Mouse (Mus musculus) heart, postnatal 0 days (tissue): ENCODE results near the gene Cnnm4. TPM values are rescaled to one million over a fixed set of nuclear protein-coding genes. Genes with fewer than 3 reads are reported as not detected.

Experiments used
- ATAC-seq: fragments of 200-750 bp; cut with Nextera tagmentation; 2 replicates; pipeline ENCODE4 v1.8.0; 2017; ENCODE audit warnings: low read depth, moderate number of reproducible peaks, moderate library complexity; ENCODE audit not compliant: insufficient read depth
- DNase-seq: peaks from one replicate; pipeline ENCODE4 v3.0.0-alpha.2; 2016; ENCODE audit warnings: low spot score
- H3K27ac ChIP-seq: fragments of 300-500 bp; sonication (generic); 2 replicates; pipeline ENCODE4 v1.5.1; 2014; ENCODE audit warnings: low read depth, mild to moderate bottlenecking
- H3K27me3 ChIP-seq: fragments of 300-500 bp; sonication (generic); 2 replicates; pipeline ENCODE4 v1.6.1; 2014; ENCODE audit warnings: low read length, mixed read lengths; ENCODE audit not compliant: control insufficient read depth, insufficient read depth
- H3K36me3 ChIP-seq: fragments of 300-500 bp; sonication (generic); replicated peaks from 2 replicates; pipeline ENCODE4 v1.6.1; 2014; ENCODE audit warnings: low read length, mixed read lengths; ENCODE audit not compliant: control insufficient read depth, insufficient read depth
- H3K4me1 ChIP-seq: fragments of 300-500 bp; sonication (generic); 2 replicates; pipeline ENCODE4 v1.6.1; 2014; ENCODE audit warnings: antibody characterized with exemption; ENCODE audit not compliant: control insufficient read depth, insufficient read depth
- H3K4me2 ChIP-seq: fragments of 300-500 bp; sonication (generic); 2 replicates; pipeline ENCODE4 v1.6.1; 2014; ENCODE audit warnings: low read depth, mild to moderate bottlenecking, low read length, moderate library complexity
- H3K4me3 ChIP-seq: fragments of 300-500 bp; sonication (generic); 2 replicates; pipeline ENCODE4 v1.5.1; 2014; ENCODE audit warnings: low read depth, low read length
- H3K9ac ChIP-seq: fragments of 300-500 bp; sonication (generic); replicated peaks from 2 replicates; pipeline ENCODE4 v1.6.1; 2014; ENCODE audit warnings: low read depth, low read length, mixed read lengths
- H3K9me3 ChIP-seq: fragments of 300-500 bp; sonication (generic); replicated peaks from 2 replicates; pipeline ENCODE4 v1.6.1; 2016; ENCODE audit warnings: low read length; ENCODE audit not compliant: control insufficient read depth
- CTCF ChIP-seq: IDR thresholded peaks from 2 replicates; pipeline ENCODE4 v1.5.1; 2016; ENCODE audit warnings: antibody characterized with exemption, control low read depth, low read depth
- EP300 ChIP-seq: IDR thresholded peaks from 2 replicates; pipeline ENCODE4 v1.6.1; 2016; ENCODE audit warnings: antibody characterized with exemption, low read depth
- WGBS: fragments of 180-500 bp; shearing (Covaris S2); extraction: QIAGEN DNeasy Blood & Tissue Kit; methylation state at CpG from one replicate; pipeline ENCODE4 v1.1.7; 2014; 5-methylcytosine and 5-hydroxymethylcytosine counted together
- polyA plus RNA-seq: library from polyadenylated mRNA; unstranded; fragments of >200 nt; fragmentation: Nextera tagmentation; extraction: Ambion mirVana; gene quantifications from 2 replicates; pipeline ENCODE4 v1.2.1, GENCODE M21; 2015
- total RNA-seq: library from RNA; depleted of rRNA; stranded (reverse); fragments of >200 nt; gene quantifications from 2 replicates; pipeline ENCODE4 v1.2.3, GENCODE M21; 2014; ENCODE audit warnings: low replicate concordance

Gene Cnnm4
- total and polyA plus RNA-seq, 2 experiments from 2014 or later: 3.6 to 5.2 TPM

GRCm38 (mm10) chr1:36474646-36475045 is 3.2 kb downstream of the Cnnm4 start:
- no peak for TF ChIP-seq CTCF
- TF ChIP-seq EP300: no peak
- ATAC-seq (no peak), DNase-seq (no peak)
- WGBS: 62% methylated on average over 3 of the region's 3 CpGs
- H3K9ac ChIP-seq: no peak overlapping the region
- H3K27ac ChIP-seq: no peak overlapping the region
- no peaks in the 10 kb centered on the region for H3K27me3 ChIP-seq
- no peak overlapping the region for H3K4me3 ChIP-seq
- no peaks in the 10 kb centered on the region for H3K36me3 ChIP-seq
- peaks cover 39% of the 10 kb centered on the region for H3K4me1 ChIP-seq
- H3K9me3 ChIP-seq: no peaks in the 10 kb centered on the region
- H3K4me2 ChIP-seq: peak overlapping the region; percentile 89

GRCm38 (mm10) chr1:36475480-36476110 is 4.2 kb downstream of the Cnnm4 start:
- H3K27me3 ChIP-seq: no peaks in the 10 kb centered on the region
- peak overlapping the region; percentile 2; the same call in 1 of the 2 replicates for H3K4me2 ChIP-seq
- TF ChIP-seq CTCF (no peak), EP300 (no peak)
- no peak overlapping the region for H3K27ac ChIP-seq
- H3K9me3 ChIP-seq: no peaks in the 10 kb centered on the region
- DNase-seq: no peak
- no peak overlapping the region for H3K9ac ChIP-seq
- no peaks in the 10 kb centered on the region for H3K36me3 ChIP-seq
- no peak for ATAC-seq
- 58% methylated on average over 8 of the region's 8 CpGs for WGBS
- H3K4me1 ChIP-seq: peaks cover 39% of the 10 kb centered on the region
- H3K4me3 ChIP-seq: no peak overlapping the region

- H3K4me3 ChIP-seq: no peak overlapping the region
- no peak overlapping the region for H3K4me2 ChIP-seq
- DNase-seq: no peak
- TF ChIP-seq CTCF (no peak), EP300 (no peak)
- H3K36me3 ChIP-seq: no peaks in the 10 kb centered on the region
- no peak for ATAC-seq
- H3K27me3 ChIP-seq: no peaks in the 10 kb centered on the region
- no peaks in the 10 kb centered on the region for H3K9me3 ChIP-seq
- 72% methylated on average over 7 of the region's 7 CpGs for WGBS
- H3K27ac ChIP-seq: no peak overlapping the region
- no peak overlapping the region for H3K9ac ChIP-seq
- peaks cover 39% of the 10 kb centered on the region for H3K4me1 ChIP-seq
These were observed 5.0 kb downstream of the Cnnm4 start for GRCm38 (mm10) chr1:36476426-36476825.

GRCm38 (mm10) chr1:36478343-36478795 is 6.9 kb downstream of the Cnnm4 start:
- no peaks in the 10 kb centered on the region for H3K9me3 ChIP-seq
- DNase-seq (no peak), ATAC-seq (no peak)
- no peaks in the 10 kb centered on the region for H3K36me3 ChIP-seq
- H3K27ac ChIP-seq: no peak overlapping the region
- no peak for TF ChIP-seq EP300
- TF ChIP-seq CTCF: no peak
- no peaks in the 10 kb centered on the region for H3K27me3 ChIP-seq
- 55% methylated on average over 2 of the region's 2 CpGs for WGBS
- peaks cover 22% of the 10 kb centered on the region for H3K4me1 ChIP-seq
- no peak overlapping the region for H3K9ac ChIP-seq
- H3K4me3 ChIP-seq: no peak overlapping the region
- H3K4me2 ChIP-seq: no peak overlapping the region

- TF ChIP-seq CTCF (no peak), EP300 (no peak)
- Histone ChIP-seq H3K27me3 (no peaks in the 10 kb centered on the region), H3K27ac (no peak overlapping the region), H3K4me2 (no peak overlapping the region), H3K36me3 (no peaks in the 10 kb centered on the region), H3K9me3 (no peaks in the 10 kb centered on the region), H3K4me3 (no peak overlapping the region), H3K9ac (no peak overlapping the region), H3K4me1 (peaks cover 6% of the 10 kb centered on the region; the same call in 1 of the 2 replicates)
- ATAC-seq (peak; percentile 58), DNase-seq (no peak)
- WGBS: 68% methylated on average over 12 of the region's 12 CpGs
These were observed 8.8 kb downstream of the Cnnm4 start for GRCm38 (mm10) chr1:36479903-36480899.
